Mouse (Mus musculus): ENCODE data around the gene Zfp689. TPM values are rescaled to one million over a fixed set of nuclear protein-coding genes. Genes with fewer than 3 reads are reported as not detected.
A peak's percentile ranks its signal among the peaks of the same experiment; 100 is the strongest.
"Not testable (repeated sequence)": the region's sequence is repeated elsewhere in the genome, so short reads cannot be mapped to it uniquely, and the experiment has no call there.

Zfp689 gene
- polyA plus RNA-seq, 1 experiment from 2014 or later, result 17.1 TPM

DNA sequence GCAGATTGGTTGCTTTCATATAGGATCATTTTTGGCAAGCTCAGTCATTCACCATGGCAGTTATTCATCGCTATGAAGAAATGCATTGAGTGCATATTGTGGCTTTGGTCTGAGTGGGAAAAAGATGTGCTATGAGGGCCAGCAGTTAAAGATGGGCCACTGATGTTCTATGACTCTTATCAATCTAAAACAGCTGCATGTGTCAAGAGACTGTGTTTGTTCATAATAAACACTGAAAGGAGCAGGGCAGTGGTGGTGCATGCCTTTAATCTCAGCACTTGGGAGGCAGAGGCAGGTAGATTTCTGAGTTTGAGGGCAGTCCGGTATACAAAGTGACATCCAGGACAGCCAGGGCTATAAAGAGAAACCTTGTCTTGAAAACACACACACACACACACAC, 16.7 kb upstream of the Zfp689 start:
- H3K9me3 ChIP-seq; H3K27ac ChIP-seq (replicated peaks); H3K9ac ChIP-seq (replicated peaks); H3K27me3 ChIP-seq; ATAC-seq (replicated peaks); H3K4me2 ChIP-seq (replicated peaks); H3K4me3 ChIP-seq: not testable (repeated sequence)
- peaks cover 11% of the 10 kb centered on the region for H3K4me1 ChIP-seq
- 97% methylated on average over 2 of the region's 2 CpGs for WGBS
- peaks cover 23% of the 10 kb centered on the region for H3K36me3 ChIP-seq

DNA sequence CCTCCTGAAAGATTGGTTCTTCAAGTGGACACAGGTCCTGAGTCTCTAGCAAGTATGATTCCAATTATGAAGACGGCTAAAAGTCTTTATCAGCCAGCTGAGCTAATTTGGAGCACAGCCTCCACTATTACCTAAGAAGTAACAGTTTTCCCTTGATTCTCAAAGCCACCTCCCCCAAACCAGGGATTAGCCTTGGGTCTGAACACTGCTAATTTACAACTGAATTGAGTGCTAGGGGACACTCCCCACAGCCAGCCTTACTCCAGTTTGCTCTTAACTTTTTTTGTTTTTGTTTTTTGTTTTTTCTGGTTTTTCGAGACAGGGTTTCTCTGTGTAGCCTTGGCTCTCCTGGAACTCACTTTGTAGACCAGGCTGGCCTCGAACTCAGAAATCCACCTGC, 16.2 kb upstream of the Zfp689 start:
- H3K9me3 ChIP-seq, result no peaks in the 10 kb centered on the region
- H3K4me2 ChIP-seq (replicated peaks), result no peak overlapping the region
- H3K27ac ChIP-seq (replicated peaks), result no peak overlapping the region
- H3K4me1 ChIP-seq, result peaks cover 11% of the 10 kb centered on the region
- H3K27me3 ChIP-seq, result no peaks in the 10 kb centered on the region
- H3K4me3 ChIP-seq, result no peak overlapping the region
- ATAC-seq (replicated peaks), result no peak
- H3K9ac ChIP-seq (replicated peaks), result no peak overlapping the region
- 91% methylated on average over 3 of the region's 3 CpGs for WGBS
- H3K36me3 ChIP-seq, result peaks cover 27% of the 10 kb centered on the region

DNA sequence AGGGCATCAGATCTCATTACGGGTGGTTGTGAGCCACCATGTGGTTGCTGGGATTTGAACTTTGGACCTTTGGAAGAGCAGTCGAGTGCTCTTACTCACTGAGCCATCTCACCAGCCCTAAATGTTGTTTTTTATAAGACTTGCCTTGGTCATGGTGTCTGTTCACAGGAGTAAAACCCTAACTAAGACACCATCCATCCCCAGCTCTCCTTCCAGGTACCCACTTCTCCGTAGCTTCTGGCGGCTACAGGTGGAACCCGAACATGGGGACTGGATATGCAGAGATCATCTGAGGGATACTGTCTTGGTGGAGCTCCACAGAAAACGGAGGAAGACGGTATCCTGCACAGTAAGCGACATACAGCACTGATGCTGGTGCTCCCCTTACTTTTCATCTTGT, 10.4 kb upstream of the Zfp689 start, which contains the start of gene Prr14:
Gene Prr14 (plus strand): TSS at position 301 of the 400 bp plus-strand sequence.
- H3K9ac ChIP-seq (replicated peaks); H3K4me2 ChIP-seq (replicated peaks); H3K4me3 ChIP-seq; H3K27ac ChIP-seq (replicated peaks); H3K27me3 ChIP-seq; H3K4me1 ChIP-seq; ATAC-seq (replicated peaks); H3K9me3 ChIP-seq: not testable (repeated sequence)
- WGBS, result 93% methylated on average over 8 of the region's 8 CpGs
- peaks cover 36% of the 10 kb centered on the region for H3K36me3 ChIP-seq

DNA sequence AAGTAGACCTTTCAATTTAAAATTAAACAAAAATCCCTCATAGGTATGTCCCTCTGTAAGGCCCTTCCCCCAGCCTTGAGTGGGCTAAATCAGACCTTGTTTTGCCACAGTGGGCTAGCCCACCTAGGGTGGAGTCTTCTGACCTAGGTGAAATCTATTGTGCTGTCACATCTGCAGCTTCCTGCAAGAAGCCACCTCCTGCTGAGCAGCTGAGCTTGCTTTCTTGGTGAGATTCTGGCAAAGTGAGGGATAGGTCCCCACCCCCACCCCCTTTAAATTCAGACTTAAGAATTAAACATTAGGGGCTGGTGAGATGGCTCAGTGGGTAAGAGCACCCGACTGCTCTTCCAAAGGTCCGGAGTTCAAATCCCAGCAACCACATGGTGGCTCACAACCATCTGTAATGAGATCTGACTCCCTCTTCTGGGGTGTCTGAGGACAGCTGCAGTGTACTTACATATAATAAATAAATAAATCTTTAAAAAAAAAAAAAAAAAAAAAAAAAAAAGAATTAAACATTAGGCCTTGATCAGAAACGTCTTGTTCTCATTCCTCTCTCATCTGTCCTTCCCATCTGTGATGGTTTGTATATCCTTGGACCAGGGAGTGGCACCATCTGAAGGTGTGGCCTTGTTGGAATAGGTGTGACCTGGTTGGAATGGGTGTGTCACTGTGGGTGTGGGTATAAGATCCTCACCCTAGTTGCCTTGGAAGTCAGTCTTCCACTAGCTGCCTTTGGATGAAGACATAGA, 9.6 kb upstream of the Zfp689 start:
- H3K27me3 ChIP-seq; H3K4me3 ChIP-seq; ATAC-seq (replicated peaks); H3K9me3 ChIP-seq; H3K4me2 ChIP-seq (replicated peaks); H3K9ac ChIP-seq (replicated peaks); H3K27ac ChIP-seq (replicated peaks); H3K4me1 ChIP-seq: not testable (repeated sequence)
- 87% methylated on average over 3 of the region's 3 CpGs for WGBS
- H3K36me3 ChIP-seq, result peaks cover 32% of the 10 kb centered on the region

DNA sequence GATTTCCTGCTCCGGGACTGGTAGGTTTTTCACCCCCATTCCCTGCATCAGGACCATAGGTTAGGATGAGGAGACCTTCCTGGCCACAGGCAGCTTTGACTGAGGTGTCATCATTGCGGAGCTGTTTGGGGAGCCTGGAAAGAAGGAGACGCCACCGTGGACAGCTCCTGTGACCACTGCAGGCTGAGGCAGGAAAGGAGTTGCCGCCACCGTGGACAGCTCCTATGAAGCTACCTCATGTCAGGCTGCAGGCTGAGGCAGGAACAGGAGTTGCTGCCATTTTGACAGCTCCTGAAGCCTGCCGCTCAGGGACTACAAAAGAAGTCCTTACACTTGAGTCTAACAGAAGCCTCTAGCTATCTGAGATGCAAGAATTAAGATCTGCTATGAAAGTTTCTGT, 5.9 kb upstream of the Zfp689 start:
- 92% methylated on average over 7 of the region's 7 CpGs for WGBS
- no peak overlapping the region for H3K27ac ChIP-seq (replicated peaks)
- H3K36me3 ChIP-seq, result peaks cover 23% of the 10 kb centered on the region
- no peaks in the 10 kb centered on the region for H3K9me3 ChIP-seq
- H3K4me1 ChIP-seq, result peaks cover 33% of the 10 kb centered on the region
- H3K27me3 ChIP-seq, result no peaks in the 10 kb centered on the region
- ATAC-seq (replicated peaks), result no peak
- no peak overlapping the region for H3K4me2 ChIP-seq (replicated peaks)
- H3K4me3 ChIP-seq, result no peak overlapping the region
- no peak overlapping the region for H3K9ac ChIP-seq (replicated peaks)

DNA sequence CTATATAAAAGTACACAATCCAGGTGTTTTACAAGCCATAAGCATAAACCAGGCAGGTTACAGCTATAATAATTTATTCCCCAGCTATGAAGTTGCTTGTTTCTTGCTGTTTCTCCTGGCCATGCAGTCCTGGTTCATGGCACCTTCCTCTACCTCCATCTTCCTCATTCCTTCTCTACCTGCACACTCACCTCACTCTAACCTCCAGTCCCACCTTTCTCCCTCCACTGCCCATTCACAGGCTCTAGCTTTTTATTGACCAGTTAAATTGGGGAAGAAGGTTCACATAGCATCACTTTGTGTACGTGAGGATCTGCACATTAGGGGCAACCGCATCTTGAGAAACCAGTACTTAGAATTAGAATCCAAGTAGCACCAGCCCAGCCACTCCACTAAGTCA, 4.1 kb upstream of the Zfp689 start:
- no peak overlapping the region for H3K4me3 ChIP-seq
- no peak for ATAC-seq (replicated peaks)
- no peaks in the 10 kb centered on the region for H3K27me3 ChIP-seq
- no peaks in the 10 kb centered on the region for H3K9me3 ChIP-seq
- H3K4me2 ChIP-seq (replicated peaks), result no peak overlapping the region
- WGBS, result 98% methylated on average over 2 of the region's 2 CpGs
- H3K36me3 ChIP-seq, result peaks cover 16% of the 10 kb centered on the region
- H3K4me1 ChIP-seq, result peaks cover 42% of the 10 kb centered on the region
- no peak overlapping the region for H3K27ac ChIP-seq (replicated peaks)
- H3K9ac ChIP-seq (replicated peaks), result no peak overlapping the region

DNA sequence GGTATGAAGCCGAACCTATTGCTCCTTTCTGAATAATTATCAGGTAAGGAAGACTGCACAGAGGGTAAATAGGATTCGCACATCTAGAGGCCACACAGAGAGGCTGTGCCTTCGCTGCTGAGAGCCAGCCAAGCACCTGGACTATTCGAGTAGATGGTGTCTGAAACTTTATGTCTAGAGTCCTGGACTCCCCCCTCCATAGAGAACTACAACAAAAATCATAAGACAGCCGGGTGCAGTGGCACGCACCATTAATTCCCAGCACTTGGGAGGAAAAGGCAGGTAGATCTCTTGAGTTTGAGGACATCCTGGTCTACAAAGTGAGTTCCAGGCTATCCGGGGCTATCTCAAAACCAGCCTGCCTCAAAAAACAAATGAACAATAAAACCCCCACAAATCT, 1.0 kb upstream of the Zfp689 start:
- Histone ChIP-seq H3K27me3 (no peaks in the 10 kb centered on the region), H3K9ac (replicated peaks) (peak overlapping the region; percentile 43), H3K27ac (replicated peaks) (peak overlapping the region; percentile 95), H3K4me3 (peak overlapping the region; percentile 86), H3K4me1 (peaks cover 48% of the 10 kb centered on the region), H3K36me3 (peaks cover 15% of the 10 kb centered on the region), H3K9me3 (no peaks in the 10 kb centered on the region), H3K4me2 (replicated peaks) (peak overlapping the region; percentile 66)
- WGBS, result 80% methylated on average over 7 of the region's 7 CpGs
- ATAC-seq (replicated peaks), result no peak

DNA sequence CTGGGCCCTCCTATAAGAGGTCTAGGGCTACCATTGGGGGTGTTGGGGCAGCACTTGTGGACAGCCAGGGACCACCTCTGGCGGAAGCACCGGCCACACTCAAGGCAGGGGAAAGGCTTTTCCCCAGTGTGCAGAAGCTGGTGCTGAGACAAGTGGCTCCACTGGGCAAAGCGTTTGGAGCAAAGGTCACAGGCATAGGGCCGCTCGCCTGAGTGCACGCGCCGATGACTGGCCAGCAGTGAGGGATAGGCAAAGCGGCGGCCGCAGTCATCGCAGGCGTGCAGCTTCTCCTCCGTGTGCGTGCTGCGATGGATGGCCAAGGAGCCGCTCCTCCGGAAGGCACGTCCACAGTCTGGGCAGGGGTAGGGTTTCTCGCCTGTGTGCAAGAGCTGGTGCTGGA, 5.0 kb downstream of the Zfp689 start:
- 92% methylated on average over 20 of the region's 20 CpGs for WGBS
- Histone ChIP-seq H3K9me3 (no peaks in the 10 kb centered on the region), H3K4me2 (replicated peaks) (no peak overlapping the region), H3K4me3 (no peak overlapping the region), H3K36me3 (peaks cover 42% of the 10 kb centered on the region), H3K27ac (replicated peaks) (no peak overlapping the region), H3K4me1 (peaks cover 10% of the 10 kb centered on the region), H3K9ac (replicated peaks) (no peak overlapping the region), H3K27me3 (no peaks in the 10 kb centered on the region)
- no peak for ATAC-seq (replicated peaks)

DNA sequence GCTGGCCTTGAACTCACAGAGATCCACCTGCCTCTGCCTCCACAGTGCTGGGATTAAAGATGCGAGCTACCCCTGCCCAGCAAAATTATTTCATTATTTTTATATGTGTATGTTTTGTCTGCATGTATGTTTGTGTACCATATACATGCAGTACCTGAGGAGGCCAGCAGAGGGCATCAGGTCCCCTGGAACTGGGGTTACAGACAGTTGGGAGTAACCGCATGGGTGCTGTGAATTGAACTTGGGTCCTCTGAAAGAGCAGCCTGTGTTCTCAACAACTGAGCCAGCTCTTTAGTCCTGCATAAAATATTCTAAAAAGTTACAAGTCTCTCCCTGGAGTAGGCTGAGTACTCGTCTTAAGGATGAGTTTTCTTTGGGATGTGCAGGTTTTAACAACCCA, 11.2 kb downstream of the Zfp689 start:
- Histone ChIP-seq H3K36me3 (peaks cover 9% of the 10 kb centered on the region; the same call in 1 of the 2 replicates), H3K4me3 (no peak overlapping the region), H3K4me1 (no peaks in the 10 kb centered on the region), H3K4me2 (replicated peaks) (no peak overlapping the region), H3K9ac (replicated peaks) (no peak overlapping the region), H3K27me3 (no peaks in the 10 kb centered on the region), H3K9me3 (no peaks in the 10 kb centered on the region), H3K27ac (replicated peaks) (no peak overlapping the region)
- WGBS, result 86% methylated on average over 3 of the region's 3 CpGs
- no peak for ATAC-seq (replicated peaks)

DNA sequence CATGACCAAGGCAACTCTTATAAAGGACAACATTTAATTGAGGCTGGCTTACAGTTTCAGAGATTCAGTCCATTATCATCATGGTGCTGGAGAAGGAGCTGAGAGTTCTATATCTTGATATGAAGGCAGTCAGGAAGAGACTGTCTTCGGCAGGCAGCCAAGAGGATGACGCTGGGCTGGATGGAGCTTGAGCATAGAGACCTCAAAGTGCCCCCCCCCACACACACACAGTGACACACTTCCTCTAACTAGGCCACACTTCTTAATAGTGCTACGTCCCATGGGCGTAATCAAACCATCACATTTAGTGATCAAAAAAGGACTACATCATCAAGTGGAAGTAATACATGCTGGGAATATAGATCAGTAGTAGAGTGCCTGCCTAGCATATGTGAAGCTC, 13.8 kb downstream of the Zfp689 start:
- 91% methylated on average over 4 of the region's 4 CpGs for WGBS
- no peak for ATAC-seq (replicated peaks)
- H3K36me3 ChIP-seq, result no peaks in the 10 kb centered on the region
- H3K9ac ChIP-seq (replicated peaks), result no peak overlapping the region
- no peaks in the 10 kb centered on the region for H3K4me1 ChIP-seq
- H3K4me3 ChIP-seq, result no peak overlapping the region
- H3K4me2 ChIP-seq (replicated peaks), result no peak overlapping the region
- no peak overlapping the region for H3K27ac ChIP-seq (replicated peaks)
- H3K27me3 ChIP-seq, result no peaks in the 10 kb centered on the region
- no peaks in the 10 kb centered on the region for H3K9me3 ChIP-seq

DNA sequence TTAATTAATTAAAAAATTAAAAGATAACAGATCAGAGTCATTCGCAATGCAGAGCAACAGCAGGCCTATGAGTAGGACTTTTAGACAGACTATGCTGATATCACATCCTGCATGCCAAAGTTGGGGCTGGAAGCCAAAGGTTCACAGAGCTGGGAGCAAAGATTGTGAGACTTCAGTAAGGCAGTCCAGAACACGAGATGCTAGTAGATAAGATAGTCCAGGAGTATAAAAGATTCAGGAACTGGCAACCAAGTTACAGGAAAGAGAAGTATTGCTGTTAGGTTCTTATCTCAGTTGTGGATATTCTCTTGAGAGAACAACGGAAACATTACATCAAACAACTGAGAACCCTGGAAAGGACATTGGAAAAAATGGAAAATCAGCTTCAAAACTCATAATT, 22.6 kb downstream of the Zfp689 start:
- ATAC-seq (replicated peaks), result no peak
- no peak overlapping the region for H3K4me3 ChIP-seq
- WGBS, result 69% methylated on average over 3 of the region's 3 CpGs
- peaks cover 12% of the 10 kb centered on the region for H3K27me3 ChIP-seq
- no peak overlapping the region for H3K4me2 ChIP-seq (replicated peaks)
- H3K9ac ChIP-seq (replicated peaks), result no peak overlapping the region
- peaks cover 9% of the 10 kb centered on the region for H3K4me1 ChIP-seq
- no peaks in the 10 kb centered on the region for H3K36me3 ChIP-seq
- H3K27ac ChIP-seq (replicated peaks), result no peak overlapping the region
- no peaks in the 10 kb centered on the region for H3K9me3 ChIP-seq

DNA sequence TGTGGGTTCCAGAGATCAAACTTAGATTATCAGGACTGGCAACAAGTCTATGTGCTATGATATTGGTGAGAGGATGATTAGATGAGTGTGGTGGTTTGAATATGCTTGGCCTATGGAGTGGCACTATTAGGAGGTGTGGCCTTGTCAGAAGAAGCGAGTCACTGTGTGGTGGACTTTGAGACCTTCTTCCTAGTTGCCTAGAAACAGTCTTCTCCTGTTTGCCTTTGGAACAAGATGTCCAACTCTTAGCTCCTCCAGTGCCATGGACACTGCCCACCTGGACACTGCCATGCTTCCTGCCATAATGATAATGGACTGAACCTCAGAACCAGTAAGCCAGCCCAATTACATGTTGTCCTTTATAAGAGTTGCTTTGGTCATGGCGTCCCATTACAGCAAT, 23.0 kb downstream of the Zfp689 start:
- Histone ChIP-seq H3K4me1 (peaks cover 13% of the 10 kb centered on the region), H3K9ac (replicated peaks) (no peak overlapping the region), H3K4me2 (replicated peaks) (no peak overlapping the region), H3K27me3 (peaks cover 12% of the 10 kb centered on the region), H3K4me3 (no peak overlapping the region), H3K36me3 (no peaks in the 10 kb centered on the region), H3K9me3 (no peaks in the 10 kb centered on the region), H3K27ac (replicated peaks) (no peak overlapping the region)
- ATAC-seq (replicated peaks), result no peak
- WGBS, result 90% methylated on average over 2 of the region's 2 CpGs

DNA sequence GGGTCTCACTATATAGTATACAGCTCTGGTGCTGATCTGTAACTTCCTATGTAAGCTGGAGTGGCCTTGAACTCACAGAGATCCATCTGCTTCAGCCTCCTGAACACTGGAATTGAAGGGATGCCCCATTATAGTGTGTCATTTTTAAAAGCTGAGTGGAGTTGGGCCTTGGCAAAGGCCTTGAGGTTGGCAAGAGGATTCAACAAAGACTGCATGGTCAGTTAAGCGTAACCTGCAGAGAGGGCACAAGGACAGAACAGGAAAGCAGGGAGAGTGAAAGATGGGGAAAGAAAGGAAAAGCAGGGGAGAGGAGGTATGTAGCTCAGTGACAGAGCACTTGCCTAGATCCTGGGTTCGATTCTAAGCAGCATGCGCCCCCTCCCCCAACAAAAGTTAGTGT, 23.7 kb downstream of the Zfp689 start:
- no peak overlapping the region for H3K4me3 ChIP-seq
- H3K27me3 ChIP-seq, result peaks cover 12% of the 10 kb centered on the region
- H3K9ac ChIP-seq (replicated peaks), result no peak overlapping the region
- no peaks in the 10 kb centered on the region for H3K9me3 ChIP-seq
- peaks cover 16% of the 10 kb centered on the region for H3K4me1 ChIP-seq
- H3K4me2 ChIP-seq (replicated peaks), result no peak overlapping the region
- no peak for ATAC-seq (replicated peaks)
- no peak overlapping the region for H3K27ac ChIP-seq (replicated peaks)
- no peaks in the 10 kb centered on the region for H3K36me3 ChIP-seq
- WGBS, result 87% methylated on average over 3 of the region's 3 CpGs

All from forebrain, embryonic 15.5 days (tissue).